Mouse (Mus musculus): ENCODE data around the gene Mknk2. TPM values are rescaled to one million over a fixed set of nuclear protein-coding genes. Genes with fewer than 3 reads are reported as not detected.

Gene Mknk2
- polyA plus RNA-seq, 1 experiment from 2014 or later, result 124 TPM

GRCm38 (mm10) chr10:80665016-80665380, 12.9 kb downstream of the Mknk2 start:
- DNase-seq (ENCODE audit: low read depth, low spot score), result no peak
- peak; percentile 19 for ATAC-seq
- no peak for TF ChIP-seq CTCF (IDR thresholded peaks at IDR 0.05)
- H3K27me3 ChIP-seq, result no peaks in the 10 kb centered on the region
- in situ Hi-C loops (cut with MboI; ENCODE audit: low pct_unique_long_range_greater_than_20kb), result no loop called here
- ChIA-PET POLR2A (interaction anchor here (1.0 to 7.5 kb wide), 2 partner anchors 13 to 72 kb away, joined by 3 to 78 read pairs; partner anchors contain the start of gene Mknk2), CTCF (interaction anchor here (1.4 to 1.7 kb wide), 2 partner anchors 12 to 86 kb away, joined by 3 to 7 read pairs; no protein-coding TSS in a partner anchor)

GRCm38 (mm10) chr10:80664197-80665015, 13.5 kb downstream of the Mknk2 start:
- in situ Hi-C loops (cut with MboI; ENCODE audit: low pct_unique_long_range_greater_than_20kb), result no loop called here
- ATAC-seq (peak; percentile 52), DNase-seq (ENCODE audit: low read depth, low spot score) (no peak)
- no peak for TF ChIP-seq CTCF (IDR thresholded peaks at IDR 0.05)
- ChIA-PET CTCF (interaction anchor here (0.8 to 1.7 kb wide), 3 partner anchors 11 to 86 kb away, joined by 3 to 7 read pairs (median 4); partner anchors contain the start of gene Mknk2), POLR2A (interaction anchor here (1.0 to 7.5 kb wide), 2 partner anchors 13 to 72 kb away, joined by 3 to 78 read pairs; partner anchors contain the start of gene Mknk2)
- H3K27me3 ChIP-seq, result no peaks in the 10 kb centered on the region

DNA sequence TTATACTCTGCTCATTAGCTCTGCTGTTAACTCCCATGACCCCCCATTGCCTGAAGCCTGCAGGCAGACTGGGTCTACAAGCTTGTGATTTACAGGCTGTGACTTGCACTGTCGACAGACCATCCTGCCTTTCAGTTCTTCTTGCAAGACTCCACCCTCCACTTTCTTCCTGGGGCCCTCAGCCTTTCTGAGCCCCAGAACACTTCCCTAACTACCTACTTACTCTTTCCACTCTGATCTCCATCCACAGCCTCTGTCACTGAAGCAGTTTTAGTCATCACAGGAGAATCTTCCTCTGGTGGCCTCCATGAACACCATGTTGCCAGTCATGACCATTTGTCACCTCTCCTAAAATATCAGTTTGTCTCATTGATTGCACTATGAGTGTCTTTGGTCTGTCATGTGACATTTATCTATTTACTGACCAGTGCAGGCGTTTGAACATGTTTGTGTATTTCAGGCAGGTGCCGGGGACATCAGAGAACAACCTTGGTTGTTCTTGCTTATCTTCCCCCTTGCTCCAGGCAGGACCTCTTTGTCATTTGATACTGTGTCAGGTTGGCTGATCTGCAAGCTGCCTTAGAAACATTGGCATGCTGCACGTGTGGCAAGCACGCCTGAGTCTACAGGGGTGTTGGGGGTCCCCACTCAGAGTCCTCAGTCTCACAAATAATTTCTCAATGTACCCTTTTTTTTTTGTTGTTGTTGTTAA, 14.3 kb downstream of the Mknk2 start:
- POLR2A ChIA-PET, result interaction anchor here (1.0 to 7.5 kb wide), 2 partner anchors 14 to 73 kb away, joined by 3 to 78 read pairs; partner anchors contain the start of gene Mknk2
- no peak for DNase-seq (ENCODE audit: low read depth, low spot score)
- TF ChIP-seq CTCF (IDR thresholded peaks at IDR 0.05), result no peak
- no peak for ATAC-seq
- in situ Hi-C loops (cut with MboI; ENCODE audit: low pct_unique_long_range_greater_than_20kb), result no loop called here
- H3K27me3 ChIP-seq, result no peaks in the 10 kb centered on the region
- CTCF ChIA-PET, result interaction anchor here (0.8 to 4.8 kb wide), 4 partner anchors 11 to 24 kb away, joined by 3 to 52 read pairs (median 4); partner anchors contain the start of gene Mknk2

GRCm38 (mm10) chr10:80661149-80661548, 16.8 kb downstream of the Mknk2 start:
- ChIA-PET POLR2A (interaction anchor here (2.4 kb wide), 1 partner anchor 14 kb away, joined by 16 read pairs; no protein-coding TSS in a partner anchor), CTCF (interaction anchor here (0.7 to 4.8 kb wide), 12 partner anchors 9 to 94 kb away, joined by 3 to 52 read pairs (median 4); partner anchors contain the start of genes Csnk1g2 and Mknk2)
- in situ Hi-C loops (cut with MboI; ENCODE audit: low pct_unique_long_range_greater_than_20kb), result no loop called here
- DNase-seq (ENCODE audit: low read depth, low spot score) (no peak), ATAC-seq (no peak)
- no peak for TF ChIP-seq CTCF (IDR thresholded peaks at IDR 0.05)
- no peaks in the 10 kb centered on the region for H3K27me3 ChIP-seq

GRCm38 (mm10) chr10:80659213-80659612, 18.7 kb downstream of the Mknk2 start:
- ChIA-PET POLR2A (interaction anchor here (2.4 kb wide), 1 partner anchor 16 kb away, joined by 16 read pairs; no protein-coding TSS in a partner anchor), CTCF (interaction anchor here (1.0 to 4.8 kb wide), 5 partner anchors 17 to 35 kb away, joined by 3 to 52 read pairs (median 8); partner anchors contain the start of gene Mknk2)
- no peak for ATAC-seq
- no peak for TF ChIP-seq CTCF (IDR thresholded peaks at IDR 0.05)
- in situ Hi-C loops (cut with MboI; ENCODE audit: low pct_unique_long_range_greater_than_20kb), result no loop called here
- DNase-seq (ENCODE audit: low read depth, low spot score), result no peak
- H3K27me3 ChIP-seq, result no peaks in the 10 kb centered on the region

GRCm38 (mm10) chr10:80658841-80659202, 19.1 kb downstream of the Mknk2 start:
- no peaks in the 10 kb centered on the region for H3K27me3 ChIP-seq
- CTCF ChIA-PET, result interaction anchor here (0.7 to 4.8 kb wide), 5 partner anchors 17 to 58 kb away, joined by 3 to 52 read pairs (median 8); partner anchors contain the start of gene Mknk2
- ATAC-seq (no peak), DNase-seq (ENCODE audit: low read depth, low spot score) (no peak)
- TF ChIP-seq CTCF (IDR thresholded peaks at IDR 0.05), result no peak
- in situ Hi-C loops (cut with MboI; ENCODE audit: low pct_unique_long_range_greater_than_20kb), result no loop called here
- POLR2A ChIA-PET, result no interaction called here

GRCm38 (mm10) chr10:80658194-80658840, 19.6 kb downstream of the Mknk2 start:
- TF ChIP-seq CTCF (IDR thresholded peaks at IDR 0.05), result no peak
- ATAC-seq, result no peak
- no peaks in the 10 kb centered on the region for H3K27me3 ChIP-seq
- ChIA-PET CTCF (interaction anchor here (0.7 to 2.4 kb wide), 2 partner anchors 30 to 58 kb away, joined by 3 to 10 read pairs; no protein-coding TSS in a partner anchor), POLR2A (no interaction called here)
- in situ Hi-C loops (cut with MboI; ENCODE audit: low pct_unique_long_range_greater_than_20kb), result no loop called here
- no peak for DNase-seq (ENCODE audit: low read depth, low spot score)

- POLR2A ChIA-PET, result no interaction called here
Observed at GRCm38 (mm10) chr10:80656863-80657623, 20.9 kb downstream of the Mknk2 start, which contains the start of gene Btbd2. Gene Btbd2 (minus strand): TSS chr10:80657071.

GRCm38 (mm10) chr10:80656130-80656862, 21.6 kb downstream of the Mknk2 start:
- CTCF ChIA-PET, result no interaction called here

More at GRCm38 (mm10) chr10:80656863-80657623, 20.9 kb downstream of the Mknk2 start, which contains the start of gene Btbd2:
- no peak for ATAC-seq
- H3K27me3 ChIP-seq, result no peaks in the 10 kb centered on the region
- no peak for DNase-seq (ENCODE audit: low read depth, low spot score)
- in situ Hi-C loops (cut with MboI; ENCODE audit: low pct_unique_long_range_greater_than_20kb), result no loop called here
- no peak for TF ChIP-seq CTCF (IDR thresholded peaks at IDR 0.05)
- CTCF ChIA-PET, result interaction anchor here (2.4 kb wide), 1 partner anchor 31 kb away, joined by 10 read pairs; no protein-coding TSS in a partner anchor

More at GRCm38 (mm10) chr10:80656130-80656862, 21.6 kb downstream of the Mknk2 start:
- no peaks in the 10 kb centered on the region for H3K27me3 ChIP-seq
- POLR2A ChIA-PET, result no interaction called here
- in situ Hi-C loops (cut with MboI; ENCODE audit: low pct_unique_long_range_greater_than_20kb), result no loop called here
- TF ChIP-seq CTCF (IDR thresholded peaks at IDR 0.05), result no peak
- no peak for DNase-seq (ENCODE audit: low read depth, low spot score)
- ATAC-seq, result peak; percentile 55
